Mouse (Mus musculus) liver, embryonic 14.5 days (tissue): ENCODE data around the gene Gm19402.

Experiments
- CTCF ChIP-seq: IDR thresholded peaks from 2 replicates; pipeline ENCODE4 v1.5.1; 2016; ENCODE audit warnings: antibody characterized with exemption, low read depth, control low read depth
- EP300 ChIP-seq: IDR thresholded peaks from 2 replicates; pipeline ENCODE4 v1.6.1; 2016; ENCODE audit warnings: antibody characterized with exemption, low read depth

- TF ChIP-seq CTCF (no peak), EP300 (no peak)
Observed at GRCm38 (mm10) chr10:77677562-77677961, 13.0 kb downstream of the Gm19402 start.
